Mouse (Mus musculus): ENCODE results near the gene Slc22a4.

DNA sequence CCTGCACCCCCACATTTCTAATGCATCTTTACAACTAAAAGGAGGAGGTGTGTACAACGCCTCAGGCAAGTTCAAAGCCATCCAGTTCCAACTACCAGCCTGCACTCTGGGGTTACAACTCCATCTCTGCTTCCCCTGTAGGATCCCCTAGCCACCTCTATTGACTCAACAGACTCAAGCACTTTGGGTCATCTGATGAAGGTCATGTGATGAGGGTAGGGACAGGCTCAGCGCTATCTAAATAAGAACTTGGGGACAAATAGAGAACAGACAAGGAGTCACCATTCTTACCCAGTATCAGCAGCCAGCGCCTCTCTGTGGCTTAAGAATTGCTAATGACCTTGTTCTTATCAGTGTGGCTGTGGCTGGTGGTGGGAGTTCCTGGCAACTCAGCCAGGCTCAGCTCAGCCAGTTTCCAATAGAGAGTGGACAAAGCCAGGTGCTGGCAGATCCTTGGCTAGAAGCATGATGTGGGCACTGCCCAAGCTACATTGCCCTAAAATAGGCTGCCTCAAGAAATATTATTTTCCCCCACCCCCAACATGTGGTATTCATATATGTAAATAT lies 36.6 kb upstream of the Slc22a4 start:
- TF ChIP-seq CTCF (IDR thresholded peaks at IDR 0.05; ENCODE audit: extremely low read depth, insufficient read length, insufficient replicate concordance, low read depth, low read length), result no peak
- TF ChIP-seq POLR2A (IDR thresholded peaks at IDR 0.05; ENCODE audit: low read depth, low read length), result no peak
